In genomic region chr10:110919531-110920343, GRCm38 (mm10) we compare ENCODE assay signal across 8 mouse cellular contexts. TPM values are rescaled to one million over a fixed set of nuclear protein-coding genes. Genes with fewer than 3 reads are reported as not detected.
DNase-seq lines count a peak whose midpoint lies in the region; ATAC-seq and TF ChIP-seq lines count a peak whose summit lies in the region.

Gene Csrp2, plus strand, starts transcription at chr10:110919789.

- TF ChIP-seq POLR2A in lung, adult 2 months (IDR thresholded peaks at IDR 0.05; ENCODE audit: borderline replicate concordance, extremely low read depth, low read depth, low read length): peak; percentile 90; the same call in 1 of the 2 replicates

- H3K27ac ChIP-seq in forebrain, embryonic 12.5 days: peak within 1 kb of the TSS; percentile 84
- H3K27ac ChIP-seq in heart, postnatal 0 days (ENCODE audit: low read depth): peak within 1 kb of the TSS; percentile 92
- H3K27ac ChIP-seq in neural tube, embryonic 15.5 days (replicated peaks): peak within 1 kb of the TSS; percentile 89

- H3K4me1 ChIP-seq in forebrain, embryonic 12.5 days: peaks cover 31% of the 10 kb centered on the region
- peaks cover 28% of the 10 kb centered on the region for H3K4me1 ChIP-seq in heart, postnatal 0 days (ENCODE audit: control insufficient read depth, insufficient read depth)
- peaks cover 2% of the 10 kb centered on the region; the same call in 1 of the 2 replicates for H3K4me1 ChIP-seq in lung, adult 2 months (ENCODE audit: control insufficient read depth, insufficient read depth, low read length)
- peaks cover 34% of the 10 kb centered on the region for H3K4me1 ChIP-seq in neural tube, embryonic 15.5 days

- WGBS in forebrain, embryonic 12.5 days: under 1% methylated on average over 67 of the region's 67 CpGs
- WGBS in heart, postnatal 0 days: under 1% methylated on average over 56 of the region's 67 CpGs
- under 1% methylated on average over 67 of the region's 67 CpGs for WGBS in lung, adult 2 months
- WGBS in neural tube, embryonic 15.5 days: under 1% methylated on average over 67 of the region's 67 CpGs

- no peak for TF ChIP-seq CTCF in heart, postnatal 0 days (IDR thresholded peaks at IDR 0.05; ENCODE audit: low read depth)
- no peak for TF ChIP-seq CTCF in lung, adult 2 months (IDR thresholded peaks at IDR 0.05; ENCODE audit: insufficient read depth, low read length)

- no peaks in the 10 kb centered on the region for H3K27me3 ChIP-seq in forebrain, embryonic 12.5 days
- H3K27me3 ChIP-seq in heart, postnatal 0 days (ENCODE audit: control insufficient read depth, insufficient read depth, low read length): no peaks in the 10 kb centered on the region
- H3K27me3 ChIP-seq in neural tube, embryonic 15.5 days (replicated peaks): no peaks in the 10 kb centered on the region

- peak within 1 kb of the TSS; percentile 78 for H3K9ac ChIP-seq in forebrain, embryonic 12.5 days
- peak within 1 kb of the TSS; percentile 89 for H3K9ac ChIP-seq in heart, postnatal 0 days (replicated peaks; ENCODE audit: low read depth, low read length)
- H3K9ac ChIP-seq in neural tube, embryonic 15.5 days (replicated peaks): peak within 1 kb of the TSS; percentile 83

- no peaks in the 10 kb centered on the region for H3K36me3 ChIP-seq in forebrain, embryonic 12.5 days (replicated peaks)
- H3K36me3 ChIP-seq in heart, postnatal 0 days (replicated peaks; ENCODE audit: control insufficient read depth, insufficient read depth, low read length): no peaks in the 10 kb centered on the region
- no peaks in the 10 kb centered on the region for H3K36me3 ChIP-seq in neural tube, embryonic 15.5 days

- DNase-seq in ES-CJ7 (ENCODE audit: low read depth, low spot score): peak; percentile 95
- peak; percentile 78 for DNase-seq in c-Kit-positive CD71-positive TER-119-positive erythroid progenitor cells, embryonic 14.5 days (ENCODE audit: low spot score)
- peak; percentile 97 for DNase-seq in heart, postnatal 0 days (ENCODE audit: low spot score)
- peak; percentile 93 to 94 for DNase-seq in kidney, postnatal 36 days
- peak; percentile 86 for DNase-seq in lung, adult 2 months
- DNase-seq in thymus, adult 18-20 months: peak; percentile 54 to 64

- H3K9me3 ChIP-seq in forebrain, embryonic 12.5 days: no peaks in the 10 kb centered on the region
- H3K9me3 ChIP-seq in heart, postnatal 0 days (replicated peaks; ENCODE audit: control insufficient read depth, low read length): no peaks in the 10 kb centered on the region
- no peaks in the 10 kb centered on the region for H3K9me3 ChIP-seq in neural tube, embryonic 15.5 days (replicated peaks)

- H3K4me3 ChIP-seq in forebrain, embryonic 12.5 days (replicated peaks): peak within 1 kb of the TSS; percentile 66
- peak within 1 kb of the TSS; percentile 82 for H3K4me3 ChIP-seq in heart, postnatal 0 days (ENCODE audit: low read depth, low read length)
- peak within 1 kb of the TSS; percentile 91 for H3K4me3 ChIP-seq in lung, adult 2 months (replicated peaks; ENCODE audit: extremely low read depth, low read depth, low read length)
- H3K4me3 ChIP-seq in neural tube, embryonic 15.5 days (replicated peaks): peak within 1 kb of the TSS; percentile 65

- peak within 1 kb of the TSS; percentile 89 for H3K4me2 ChIP-seq in forebrain, embryonic 12.5 days
- H3K4me2 ChIP-seq in heart, postnatal 0 days (ENCODE audit: low read depth, low read length): peak within 1 kb of the TSS; percentile 96
- H3K4me2 ChIP-seq in neural tube, embryonic 15.5 days: peak within 1 kb of the TSS; percentile 85

- no peak for TF ChIP-seq EP300 in heart, postnatal 0 days (IDR thresholded peaks at IDR 0.05; ENCODE audit: low read depth)

- ATAC-seq in forebrain, embryonic 12.5 days (ENCODE audit: low FRiP score): peak; percentile 94
- peak; percentile 95 for ATAC-seq in heart, postnatal 0 days (ENCODE audit: insufficient read depth, low read depth)
- ATAC-seq in neural tube, embryonic 15.5 days (ENCODE audit: low FRiP score): peak; percentile 93

RNA-seq across cellular contexts. Expression of gene Csrp2, which starts in this region (rescaled TPM):
- 128 and 164 TPM in 2 replicates for polyA plus RNA-seq in forebrain, embryonic 12.5 days (2016; fragmentation: Nextera tagmentation; extraction: Ambion mirVana)
- 193 and 293 TPM in 2 replicates for total RNA-seq in heart, postnatal 0 days (2014; rRNA removed; ENCODE audit: low replicate concordance)
- polyA plus RNA-seq in heart, postnatal 0 days (2015; fragmentation: Nextera tagmentation; extraction: Ambion mirVana): 375 and 389 TPM in 2 replicates
- polyA plus RNA-seq in lung, adult 2 months (2012; rRNA removed): 38.3 and 45.0 TPM in 2 replicates
- 146 and 165 TPM in 2 replicates for polyA plus RNA-seq in neural tube, embryonic 15.5 days (2015; fragmentation: Nextera tagmentation; extraction: Ambion mirVana)

Comparison
In these comparisons a context has a peak if more than half of its experiments do, and no peak if none do; other contexts are left out.
1. Peak in every context shown above with its lines: DNase-seq, ATAC-seq, H3K4me3 ChIP-seq and H3K27ac ChIP-seq.